Mouse (Mus musculus) adrenal gland, postnatal 10 days (tissue): ENCODE data around the gene Olfr527. TPM values are rescaled to one million over a fixed set of nuclear protein-coding genes. Genes with fewer than 3 reads are reported as not detected.

Experiments used
- DNase-seq: peaks from one replicate; pipeline ENCODE4 v3.0.0; 2021; ENCODE audit warnings: mixed read lengths
- long read RNA-seq, 2 experiments: library from polyadenylated mRNA; stranded (forward); transcript quantifications; one replicate each; pipeline ENCODE4 v2.0.0; 2021
- total RNA-seq, 2 experiments: library from RNA; stranded (reverse); gene quantifications; 2 replicates each; pipeline ENCODE4 v1.2.3; 2021

Gene Olfr527
- not detected for total RNA-seq
- long read RNA-seq, experiment 1, result 0 reads
- long read RNA-seq, experiment 2, result 0 reads

GRCm38 (mm10) chr7:140333717-140334116 is at the start of gene Olfr527:
Olfr527 (plus strand) TSS chr7:140334017.
- no peak for DNase-seq

DNA sequence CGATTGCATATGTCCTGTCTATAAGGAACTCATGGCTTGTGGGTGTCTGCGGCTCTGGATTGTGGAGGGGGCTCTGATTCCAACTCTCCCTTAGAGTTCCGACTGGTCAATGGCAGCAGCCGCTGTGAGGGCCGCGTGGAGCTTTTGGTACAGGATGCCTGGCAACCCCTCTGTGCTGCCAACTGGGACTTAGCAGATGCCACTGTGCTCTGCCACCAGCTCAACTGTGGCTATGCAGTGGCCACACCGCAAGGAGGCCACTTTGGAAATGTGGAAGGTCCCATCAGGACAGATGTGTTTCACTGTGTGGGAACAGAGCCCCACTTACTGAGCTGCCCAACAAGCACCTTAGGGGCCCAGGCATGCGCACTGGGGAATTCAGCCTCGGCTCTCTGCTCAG is 38.1 kb upstream of the Olfr527 start:
- DNase-seq, result no peak

- DNase-seq, result no peak
These were observed 36.9 kb upstream of the Olfr527 start for GRCm38 (mm10) chr7:140296876-140297275.

DNA sequence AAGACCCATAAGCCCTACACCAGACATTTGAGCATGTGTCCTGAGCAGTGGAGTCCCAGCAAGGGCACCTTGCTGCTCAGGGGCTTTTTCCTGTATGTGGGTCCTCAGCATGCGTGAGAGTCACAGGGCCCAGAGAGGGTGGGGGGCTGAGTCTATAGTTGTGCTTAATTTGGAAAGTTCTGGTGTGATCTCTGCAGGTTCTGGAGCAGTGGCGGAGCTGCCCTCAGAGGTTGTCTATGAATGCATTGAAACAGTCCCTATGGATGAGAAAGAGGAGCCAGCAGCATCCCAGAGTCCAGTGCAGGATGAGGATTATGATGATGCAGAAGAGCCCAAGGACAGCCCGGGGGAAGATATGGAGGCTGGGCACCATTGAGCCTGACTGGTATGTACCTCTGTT is 34.4 kb upstream of the Olfr527 start:
- no peak for DNase-seq

- DNase-seq, result no peak
These were observed 13.9 kb upstream of the Olfr527 start for GRCm38 (mm10) chr7:140319861-140320385.

GRCm38 (mm10) chr7:140320558-140320957 is 13.3 kb upstream of the Olfr527 start, which contains the start of gene Olfr525:
Olfr525 (plus strand) TSS chr7:140320858.
- no peak for DNase-seq

GRCm38 (mm10) chr7:140321135-140321534 is 12.7 kb upstream of the Olfr527 start:
- no peak for DNase-seq

DNA sequence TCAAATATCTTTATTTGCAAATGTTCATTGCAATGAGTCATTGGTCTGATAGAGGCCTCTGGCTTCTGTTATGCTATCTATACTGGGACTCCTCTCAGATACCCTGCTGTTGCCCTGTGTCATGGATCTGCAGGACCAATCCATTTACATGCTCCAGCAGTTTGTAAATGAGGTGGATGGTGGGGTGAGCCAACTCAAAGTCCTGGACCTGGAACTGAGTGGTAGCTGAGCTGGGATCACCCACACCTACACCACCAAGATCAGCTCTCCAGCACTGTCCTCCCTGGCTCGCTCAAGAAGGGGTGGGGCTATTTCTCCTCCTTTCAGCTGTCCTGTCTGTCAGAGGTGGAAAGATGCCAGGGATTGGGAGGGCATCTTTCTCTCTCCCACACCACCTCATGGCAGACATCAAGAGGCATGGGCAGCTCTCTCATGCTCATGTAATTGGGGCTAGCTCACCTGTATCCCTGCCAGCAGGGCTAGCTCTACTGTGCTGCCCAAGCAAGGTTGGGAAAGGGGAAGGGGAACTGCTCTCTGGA is 4.0 kb upstream of the Olfr527 start:
- no peak for DNase-seq

- no peak for DNase-seq
These were observed 27.8 kb downstream of the Olfr527 start, which contains the start of gene Olfr60 for GRCm38 (mm10) chr7:140361571-140361970. Olfr60 (minus strand) TSS chr7:140361671.

GRCm38 (mm10) chr7:140374300-140374699 is 40.5 kb downstream of the Olfr527 start:
- no peak for DNase-seq

- no peak for DNase-seq
These were observed 42.4 kb downstream of the Olfr527 start, which contains the start of gene Olfr530 for GRCm38 (mm10) chr7:140376231-140376630. Olfr530 (minus strand) TSS chr7:140376331.

DNA sequence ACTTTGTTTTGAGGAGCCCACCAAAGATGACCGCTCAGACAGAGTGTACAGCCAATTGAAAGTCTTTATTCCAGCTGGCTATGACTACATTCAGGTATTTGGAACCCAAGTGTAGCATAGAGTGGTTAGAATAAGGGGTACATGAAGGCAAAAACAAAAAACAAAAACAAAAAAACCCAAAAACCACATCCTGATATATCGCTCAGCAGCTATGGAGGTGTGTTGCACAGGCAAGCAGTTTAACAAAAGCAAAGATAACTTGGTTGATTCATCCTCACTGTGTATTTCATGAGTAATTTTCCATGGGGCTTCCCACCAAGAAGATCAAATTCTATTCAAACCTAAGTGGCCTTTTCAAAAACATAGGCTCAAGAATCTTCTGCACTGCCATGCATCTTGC is 43.1 kb downstream of the Olfr527 start:
- DNase-seq, result no peak

Other genes starting within 250 kb of the Olfr527 start
- not detected for gene Prap1, start 240.6 kb upstream of the Olfr527 start, total RNA-seq
- gene Fuom, start 231.6 kb upstream of the Olfr527 start, total RNA-seq, result 10 to 100 TPM; 82.5 to 99.0 TPM
- gene Paox, start 218.2 kb upstream of the Olfr527 start, total RNA-seq, result 10 to 100 TPM; 21.2 to 25.1 TPM
- gene Echs1, start 217.5 kb upstream of the Olfr527 start, total RNA-seq, result 100 to 1,000 TPM; 600 to 610 TPM
- 10 to 100 TPM; 42.0 to 45.9 TPM for gene Mtg1, start 196.5 kb upstream of the Olfr527 start, total RNA-seq
- 1 to 10 TPM; 1.7 to 2.0 TPM for gene Sprn, start 179.1 kb upstream of the Olfr527 start, total RNA-seq
- gene Olfr522, start 169.3 kb upstream of the Olfr527 start, total RNA-seq, result not detected
- gene Olfr523, start 160.8 kb upstream of the Olfr527 start, total RNA-seq, result not detected
- gene Olfr524, start 128.1 kb upstream of the Olfr527 start, total RNA-seq, result not detected
- under 1 TPM in 1 of 2 experiments, not detected in 1; 0.12 TPM for gene Cd163l1, start 115.8 kb upstream of the Olfr527 start, total RNA-seq
- not detected for gene 5830411N06Rik, start 86.7 kb upstream of the Olfr527 start, total RNA-seq
- not detected for gene Olfr525, start 13.2 kb upstream of the Olfr527 start, total RNA-seq
- gene Olfr60, start 27.7 kb downstream of the Olfr527 start, total RNA-seq, result not detected
- gene Olfr530, start 42.3 kb downstream of the Olfr527 start, total RNA-seq, result not detected
- gene Olfr531, start 68.9 kb downstream of the Olfr527 start, total RNA-seq, result not detected
- not detected for gene Olfr532, start 87.6 kb downstream of the Olfr527 start, total RNA-seq
- not detected for gene Olfr533, start 129.4 kb downstream of the Olfr527 start, total RNA-seq
- not detected for gene Olfr535, start 150.2 kb downstream of the Olfr527 start, total RNA-seq
- not detected for gene Olfr536, start 173.4 kb downstream of the Olfr527 start, total RNA-seq
- gene Olfr538, start 233.9 kb downstream of the Olfr527 start, total RNA-seq, result not detected